23 mouse cellular contexts compared by ENCODE assay signal in genomic region chr11:102494063-102494650, GRCm38 (mm10). TPM values are rescaled to one million over a fixed set of nuclear protein-coding genes. Genes with fewer than 3 reads are reported as not detected.
DNase-seq lines count a peak whose midpoint lies in the region; ATAC-seq and TF ChIP-seq lines count a peak whose summit lies in the region.
"Had no signal": no experiment of that assay in that cellular context is flagged by ENCODE, and none has a peak within 500 bp of the region (broad histone marks: within the 10 kb centered on the region; RNA-seq: fewer than 3 reads in every experiment).

No protein-coding gene starts in this region.

- no peak overlapping the region for H3K4me3 ChIP-seq in gastrocnemius, adult 2 months
- H3K4me3 ChIP-seq in heart, embryonic 16.5 days (ENCODE audit: low read length), result no peak overlapping the region
- H3K4me3 ChIP-seq: forebrain, embryonic 13.5 days; intestine, embryonic 15.5 days; midbrain, embryonic 10.5 days; myocyte had no signal

- no peaks in the 10 kb centered on the region for H3K9me3 ChIP-seq in heart, embryonic 16.5 days (replicated peaks; ENCODE audit: control insufficient read depth, low read length)
- H3K9me3 ChIP-seq: forebrain, embryonic 13.5 days; G1E; intestine, embryonic 15.5 days; midbrain, embryonic 10.5 days had no signal

- peaks cover 4% of the 10 kb centered on the region; the same call in 1 of the 2 replicates for H3K36me3 ChIP-seq in heart, embryonic 16.5 days (ENCODE audit: control insufficient read depth, insufficient read depth)

- ATAC-seq in heart, embryonic 16.5 days (replicated peaks; ENCODE audit: extremely low read depth, insufficient read depth, low FRiP score), result no peak
- ATAC-seq: CD4-positive, CD25-positive, alpha-beta regulatory T cell, adult 4 months; forebrain, embryonic 13.5 days; hindbrain, embryonic 16.5 days; intestine, embryonic 15.5 days; midbrain, embryonic 16.5 days had no signal

- WGBS in heart, embryonic 16.5 days, result 67% methylated on average over 7 of the region's 7 CpGs

- H3K4me2 ChIP-seq in heart, embryonic 16.5 days (ENCODE audit: low read depth, low read length), result no peak overlapping the region
- H3K4me2 ChIP-seq: forebrain, embryonic 13.5 days; intestine, embryonic 15.5 days had no signal

- DNase-seq in gastrocnemius, adult 2 months, result no peak
- DNase-seq in gastrocnemius, postnatal 14 days, result no peak
- DNase-seq in 416B (ENCODE audit: low read depth) (peak; percentile 82), ZHBTc4 (ENCODE audit: low read depth, low spot score) (peak; percentile 29)
- no peak for DNase-seq in right cerebral cortex, adult 2 months (ENCODE audit: low spot score in 2 of 2)
- DNase-seq in natural killer cell, adult 2 months (ENCODE audit: low spot score in 2 of 2), result no peak
- no peak for DNase-seq in thymus, postnatal 36 days
- DNase-seq: adrenal gland, postnatal 10 days; cerebellum, adult 18-20 months; gastrocnemius, postnatal 10 days; kidney, adult 8-10 months; kidney, postnatal 10 days; right cerebral cortex, postnatal 4 days; thymus, adult 18-20 months had no signal

- intact Hi-C loops in gastrocnemius, adult 2 months (cut with DNase I), result loop anchor here (5.0 kb wide), 1 partner anchor 63 kb away; the partner anchor contains the start of gene Gpatch8
- intact Hi-C loops in gastrocnemius, postnatal 14 days (cut with DNase I; ENCODE audit: low total_unique reads), result no loop called here

- TF ChIP-seq CTCF in gastrocnemius, adult 2 months (IDR thresholded peaks at IDR 0.05), result no peak

- peak overlapping the region; percentile 92 for H3K27ac ChIP-seq in gastrocnemius, adult 2 months
- peak overlapping the region; percentile 56 for H3K27ac ChIP-seq in heart, embryonic 16.5 days (ENCODE audit: low read length)
- H3K27ac ChIP-seq: forebrain, embryonic 13.5 days; intestine, embryonic 15.5 days; midbrain, embryonic 10.5 days had no signal

- H3K4me1 ChIP-seq in heart, embryonic 16.5 days (ENCODE audit: control insufficient read depth, insufficient read depth, low read length), result peaks cover 11% of the 10 kb centered on the region
- H3K4me1 ChIP-seq: forebrain, embryonic 13.5 days; intestine, embryonic 15.5 days; midbrain, embryonic 10.5 days had no signal

- H3K27me3 ChIP-seq in heart, embryonic 16.5 days (ENCODE audit: control insufficient read depth, insufficient read depth, low read length), result no peaks in the 10 kb centered on the region
- H3K27me3 ChIP-seq: forebrain, embryonic 13.5 days; intestine, embryonic 15.5 days had no signal

- no peak overlapping the region for H3K9ac ChIP-seq in heart, embryonic 16.5 days (ENCODE audit: low read length)
- H3K9ac ChIP-seq: forebrain, embryonic 13.5 days; intestine, embryonic 15.5 days had no signal

RNA-seq across cellular contexts. Expression of gene Itga2b, which starts 24.2 kb away (rescaled TPM):
- 1 to 10 TPM in 1 of 2 experiments, under 1 TPM in 1; 0.51 to 2.7 TPM for total RNA-seq in gastrocnemius, adult 2 months (2021)
- 1 to 10 TPM; 1.6 to 2.5 TPM for total RNA-seq in gastrocnemius, postnatal 14 days (2021)
- 6.5 and 6.6 TPM in 2 replicates for polyA plus RNA-seq in heart, embryonic 16.5 days (2015; fragmentation: Nextera tagmentation; extraction: Ambion mirVana)

RNA-seq across cellular contexts. Expression of gene Fam171a2, which starts 46.7 kb away (rescaled TPM):
- total RNA-seq in gastrocnemius, adult 2 months (2021), result 1 to 10 TPM in 1 of 2 experiments, under 1 TPM in 1; 0.66 to 1.1 TPM
- 1 to 10 TPM; 6.2 to 7.3 TPM for total RNA-seq in gastrocnemius, postnatal 14 days (2021)
- polyA plus RNA-seq in heart, embryonic 16.5 days (2015; fragmentation: Nextera tagmentation; extraction: Ambion mirVana), result 3.0 and 3.9 TPM in 2 replicates
- polyA plus RNA-seq: CD4-positive, CD25-positive, alpha-beta regulatory T cell, adult 4 months had no signal

Comparison
In these comparisons a context has a peak if more than half of its experiments do, and no peak if none do; other contexts are left out.
1. DNase-seq: peak in 416B (single experiment) and ZHBTc4 (single experiment); none in gastrocnemius, adult 2 months (single experiment), gastrocnemius, postnatal 14 days (single experiment), right cerebral cortex, adult 2 months (0 of 2), natural killer cell, adult 2 months (0 of 2) and thymus, postnatal 36 days (0 of 2).